Mouse (Mus musculus) CH12.LX (cell line): ENCODE data around the gene Vwa5b2. TPM values are rescaled to one million over a fixed set of nuclear protein-coding genes. Genes with fewer than 3 reads are reported as not detected.

Experiments used
- DNase-seq: peaks from one replicate; pipeline ENCODE4 v3.0.0-alpha.2; 2013; ENCODE audit errors: extremely low read depth
- H3K27ac ChIP-seq: 2 replicates; pipeline ENCODE4 v1.5.1; 2012; ENCODE audit warnings: low read depth, mild to moderate bottlenecking, control low read depth, moderate library complexity; ENCODE audit not compliant: insufficient read depth
- H3K27me3 ChIP-seq: replicated peaks from 2 replicates; pipeline ENCODE3; 2012; ENCODE audit warnings: inconsistent platforms
- H3K36me3 ChIP-seq, 2 experiments: replicated peaks in 1 of 2; 2 replicates each; pipeline versions ENCODE3 to v1.6.1; 2012; ENCODE audit warnings: inconsistent platforms in 1 of 2, low read length in 1 of 2, mild to moderate bottlenecking in 1 of 2, mixed read lengths in 1 of 2, moderate library complexity in 1 of 2; ENCODE audit not compliant: control insufficient read depth in 1 of 2, insufficient read depth in 1 of 2
- H3K4me1 ChIP-seq, 2 experiments: 2 replicates each; pipeline ENCODE4 v1.6.1; 2012; ENCODE audit warnings: inconsistent platforms in 1 of 2, moderate library complexity in 1 of 2; ENCODE audit not compliant: insufficient read depth in 2 of 2, control insufficient read depth in 1 of 2
- H3K4me2 ChIP-seq: 2 replicates; pipeline ENCODE4 v1.6.1; 2012; ENCODE audit warnings: low read depth, mild to moderate bottlenecking, control low read depth; ENCODE audit not compliant: poor library complexity, insufficient read depth, severe bottlenecking
- H3K4me3 ChIP-seq, 3 experiments: fragments of 150-350 bp in 1 of 3; sonication (generic) in 1 of 3; replicated peaks in 1 of 3; 2 replicates each; pipeline versions ENCODE3 to v1.5.1; 2011 to 2012; ENCODE audit warnings: low read depth in 2 of 3, low read length in 2 of 3, mild to moderate bottlenecking in 2 of 3, moderate library complexity in 2 of 3, control low read depth in 1 of 3, improper control_type of control experiment in 1 of 3, inconsistent platforms in 1 of 3, mixed read lengths in 1 of 3; ENCODE audit not compliant: poor library complexity in 1 of 3
- H3K79me2 ChIP-seq: replicated peaks from 2 replicates; pipeline ENCODE4 v1.6.1; 2012; ENCODE audit warnings: mild to moderate bottlenecking, moderate library complexity; ENCODE audit not compliant: control insufficient read depth, poor library complexity, insufficient read depth, severe bottlenecking; ENCODE audit errors: extremely low read depth
- H3K9ac ChIP-seq: 2 replicates; pipeline ENCODE4 v1.6.1; 2012; ENCODE audit warnings: low read depth, mild to moderate bottlenecking, control low read depth, moderate library complexity; ENCODE audit not compliant: insufficient read depth
- H3K9me3 ChIP-seq: replicated peaks from 2 replicates; pipeline ENCODE3; 2012; ENCODE audit warnings: low read length, inconsistent platforms, mixed read lengths
- BHLHE40 ChIP-seq: IDR thresholded peaks from 2 replicates; pipeline ENCODE4 v1.6.1; 2011; ENCODE audit warnings: mild to moderate bottlenecking, low read depth, low read length, improper control_type of control experiment
- CTCF ChIP-seq, 2 experiments: IDR thresholded peaks in 1 of 2; conservative IDR thresholded peaks in 1 of 2; 2 replicates each; pipeline ENCODE4 v1.5.1; 2011 to 2012; ENCODE audit warnings: low read depth in 2 of 2, low read length in 2 of 2, improper control_type of control experiment in 1 of 2, inconsistent platforms in 1 of 2, mild to moderate bottlenecking in 1 of 2, moderate library complexity in 1 of 2
- E2F4 ChIP-seq: IDR thresholded peaks from 2 replicates; pipeline ENCODE4 v1.6.1; 2011; ENCODE audit warnings: low read depth, low read length, improper control_type of control experiment; ENCODE audit not compliant: insufficient replicate concordance
- ELF1 ChIP-seq: IDR thresholded peaks from 2 replicates; pipeline ENCODE4 v1.6.1; 2014; ENCODE audit warnings: low read depth, mild to moderate bottlenecking, inconsistent platforms, low read length, improper control_type of control experiment
- GABPA ChIP-seq: IDR thresholded peaks from 2 replicates; pipeline ENCODE4 v1.6.1; 2012; ENCODE audit warnings: low read depth, low read length, improper control_type of control experiment, inconsistent platforms; ENCODE audit not compliant: insufficient replicate concordance
- JUN ChIP-seq: IDR thresholded peaks from 2 replicates; pipeline ENCODE4 v1.6.1; 2011; ENCODE audit warnings: low read depth, mild to moderate bottlenecking, low read length, improper control_type of control experiment, moderate library complexity; ENCODE audit not compliant: insufficient read depth
- JUND ChIP-seq: conservative IDR thresholded peaks from 2 replicates; pipeline ENCODE4 v1.6.1; 2011; ENCODE audit warnings: low read depth, low read length, improper control_type of control experiment
- KAT2A ChIP-seq: IDR thresholded peaks from 2 replicates; pipeline ENCODE4 v1.6.1; 2012; ENCODE audit warnings: low read length, improper control_type of control experiment, inconsistent platforms; ENCODE audit not compliant: insufficient replicate concordance
- MAFK ChIP-seq: IDR thresholded peaks from 2 replicates; pipeline ENCODE4 v1.6.1; 2011; ENCODE audit warnings: low read length, improper control_type of control experiment; ENCODE audit not compliant: insufficient replicate concordance
- MAZ ChIP-seq: IDR thresholded peaks from 2 replicates; pipeline ENCODE4 v1.6.1; 2012; ENCODE audit warnings: low read depth, mild to moderate bottlenecking, inconsistent platforms, low read length, improper control_type of control experiment, moderate library complexity
- NELFE ChIP-seq: IDR thresholded peaks from 2 replicates; pipeline ENCODE4 v1.6.1; 2011; ENCODE audit warnings: low read depth, low read length, improper control_type of control experiment
- PAX5 ChIP-seq: IDR thresholded peaks from 2 replicates; pipeline ENCODE4 v1.6.1; 2012; ENCODE audit warnings: low read length, inconsistent platforms, mixed read lengths
- POLR2AphosphoS2 ChIP-seq: IDR thresholded peaks from 2 replicates; pipeline ENCODE4 v1.6.1; 2011; ENCODE audit warnings: low read depth, low read length, improper control_type of control experiment
- RAD21 ChIP-seq: IDR thresholded peaks from 2 replicates; pipeline ENCODE4 v1.6.1; 2011; ENCODE audit warnings: low read depth, mild to moderate bottlenecking, low read length, improper control_type of control experiment, moderate library complexity
- RCOR1 ChIP-seq: conservative IDR thresholded peaks from 2 replicates; pipeline ENCODE4 v1.6.1; 2012; ENCODE audit warnings: low read depth, mild to moderate bottlenecking, inconsistent platforms, low read length, improper control_type of control experiment
- SMC3 ChIP-seq: IDR thresholded peaks from 2 replicates; pipeline ENCODE4 v1.6.1; 2011; ENCODE audit warnings: low read depth, low read length, improper control_type of control experiment
- UBTF ChIP-seq: IDR thresholded peaks from 2 replicates; pipeline ENCODE4 v1.6.1; 2012; ENCODE audit warnings: low read depth, mild to moderate bottlenecking, inconsistent platforms, low read length, improper control_type of control experiment, moderate library complexity
- USF2 ChIP-seq: conservative IDR thresholded peaks from 2 replicates; pipeline ENCODE4 v1.6.1; 2011; ENCODE audit warnings: low read depth, low read length, improper control_type of control experiment
- ZNF384 ChIP-seq: IDR thresholded peaks from 2 replicates; pipeline ENCODE4 v1.6.1; 2012; ENCODE audit warnings: low read depth, low read length, improper control_type of control experiment, inconsistent platforms
- dilution Hi-C: fragments of 300-500 bp; cut with MboI; formaldehyde crosslinking; loops from 2 replicates; pipeline ENCODE4 v1.14.3; 2020; ENCODE audit warnings: low sequenced_read_pairs; ENCODE audit not compliant: extremely low pct_unique_long_range_greater_than_20kb, extremely low pct_ligation_motif_present
- in situ Hi-C: fragments of 300-500 bp; cut with MboI; formaldehyde crosslinking; loops from 3 replicates; pipeline ENCODE4 v1.14.3; 2019; ENCODE audit warnings: low sequenced_read_pairs, low pct_ligation_motif_present, low pct_unique_long_range_greater_than_20kb, mixed read lengths
- polyA plus RNA-seq: library from polyadenylated mRNA; unstranded; fragments of >175 nt; gene quantifications from 2 replicates; pipeline ENCODE4 v1.2.1, GENCODE M21; 2012; ENCODE audit warnings: low read depth; ENCODE audit not compliant: insufficient read length
- total RNA-seq, 2 experiments: library from RNA; depleted of rRNA; stranded (reverse); fragments of 300-350 nt in 1 of 2; fragments of >200 nt in 1 of 2; gene quantifications; 2 replicates each; pipeline ENCODE4 v1.2.3; 2012 to 2014

The Vwa5b2 gene
- total and polyA plus RNA-seq, 3 experiments = 0.29 TPM; not detected in 2

DNA sequence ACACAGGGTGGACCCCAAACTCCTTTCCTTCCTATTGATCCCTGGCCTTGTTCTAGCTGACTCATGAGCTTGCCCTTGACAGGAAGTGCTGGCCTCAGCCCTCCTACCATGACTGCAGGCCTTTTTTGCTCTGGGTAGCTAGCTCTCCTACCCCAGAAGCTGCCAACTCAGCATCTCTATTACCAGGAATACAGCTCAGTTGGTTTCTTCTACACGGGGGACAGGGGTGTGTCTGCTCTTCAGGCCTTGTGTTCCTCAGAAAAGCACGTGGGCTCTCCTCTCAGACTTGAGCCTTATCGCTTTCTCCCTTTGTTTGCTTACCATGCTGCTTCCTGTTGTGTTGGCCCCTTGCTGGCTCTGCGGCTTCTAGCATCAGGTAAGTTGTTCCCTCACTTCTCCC is 48.8 kb upstream of the Vwa5b2 start:
- Histone ChIP-seq H3K27me3 (no peaks in the 10 kb centered on the region), H3K27ac (no peak overlapping the region), H3K9ac (no peak overlapping the region), H3K36me3 (peaks cover 63 to 71% of the 10 kb centered on the region in 2 experiments), H3K4me1 (peaks cover 4 to 31% of the 10 kb centered on the region in 2 experiments), H3K9me3 (peaks cover 4% of the 10 kb centered on the region), H3K4me3 (no peak overlapping the region), H3K4me2 (no peak overlapping the region), H3K79me2 (peaks cover 35% of the 10 kb centered on the region)
- in situ Hi-C loops (no loop called here), dilution Hi-C loops (no loop called here)
- no peak for TF ChIP-seq ELF1
- no peak for TF ChIP-seq USF2
- TF ChIP-seq RAD21 = no peak
- TF ChIP-seq GABPA = no peak
- TF ChIP-seq KAT2A = no peak
- no peak for TF ChIP-seq E2F4
- TF ChIP-seq POLR2AphosphoS2 = no peak
- no peak for TF ChIP-seq SMC3
- TF ChIP-seq PAX5 = no peak
- no peak for TF ChIP-seq RCOR1
- no peak for TF ChIP-seq MAZ
- TF ChIP-seq CTCF (conservative IDR thresholded peaks at IDR 0.05 in 1 of 2, IDR thresholded peaks at IDR 0.05 in 1 of 2; ENCODE audit: low read depth in 2 of 2, low read length in 2 of 2) = no peak
- no peak for TF ChIP-seq MAFK
- DNase-seq = no peak

DNA sequence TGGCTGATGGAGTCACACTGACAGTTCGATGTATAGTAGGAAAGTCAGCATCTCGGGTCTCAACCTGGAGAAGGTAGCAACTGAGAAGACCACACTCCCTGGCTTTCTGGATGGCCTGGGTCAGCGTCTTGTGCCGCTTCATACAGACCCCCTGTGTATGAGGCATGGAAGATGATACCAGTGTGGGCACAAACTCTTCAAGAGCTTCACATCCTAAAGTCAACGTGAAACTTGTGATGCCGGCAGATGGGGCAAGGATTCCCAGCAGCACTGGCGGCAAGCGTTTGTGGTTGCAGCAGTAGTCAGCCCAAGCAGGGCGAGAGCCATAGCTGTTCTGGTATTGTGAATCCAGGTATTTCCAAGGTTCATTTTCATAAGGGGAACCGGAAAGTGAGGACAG is 43.6 kb upstream of the Vwa5b2 start:
- Histone ChIP-seq H3K9me3 (peaks cover 4% of the 10 kb centered on the region), H3K4me3 (no peak overlapping the region), H3K4me1 (peaks cover 2 to 20% of the 10 kb centered on the region in 2 experiments), H3K36me3 (peaks cover 56 to 65% of the 10 kb centered on the region in 2 experiments), H3K27ac (no peak overlapping the region), H3K9ac (no peak overlapping the region), H3K79me2 (peaks cover 19% of the 10 kb centered on the region), H3K4me2 (no peak overlapping the region), H3K27me3 (no peaks in the 10 kb centered on the region)
- TF ChIP-seq NELFE (no peak), JUN (no peak), UBTF (no peak), ZNF384 (no peak), JUND (no peak), BHLHE40 (no peak), MAFK (no peak)
- in situ Hi-C loops (loop anchor here (5.0 kb wide), 2 partner anchors 38 to 67 kb away; partner anchors contain the start of genes Alg3, Eef1akmt4 and Gm49333), dilution Hi-C loops (no loop called here)
- no peak for DNase-seq
